Mouse (Mus musculus): Measurements from ENCODE around the gene Pear1. TPM values are rescaled to one million over a fixed set of nuclear protein-coding genes. Genes with fewer than 3 reads are reported as not detected.

Pear1 gene
- total and polyA plus RNA-seq, 2 experiments from 2014 or later = 4.9 to 12.3 TPM

DNA sequence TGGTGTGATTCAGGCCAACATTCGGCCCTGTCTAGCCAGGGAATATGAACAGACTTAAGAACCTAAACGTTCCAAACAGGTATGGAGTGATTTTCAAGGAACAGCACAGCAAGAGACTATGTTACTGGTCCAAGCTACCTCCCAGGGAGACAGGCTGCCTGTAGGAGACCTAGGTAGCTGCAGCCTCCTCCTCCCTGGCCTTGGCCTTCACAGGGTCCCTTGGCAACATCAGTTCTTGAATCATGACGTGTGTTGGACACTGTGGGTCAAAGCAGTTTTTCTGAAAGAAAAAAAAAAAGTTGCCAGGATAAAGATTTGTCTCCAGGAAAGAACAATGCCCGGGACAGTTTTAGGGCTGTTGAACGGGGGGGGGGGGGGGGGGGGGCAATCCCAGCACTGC lies 85.2 kb downstream of the Pear1 start:
- WGBS = 73% methylated on average over 5 of the region's 5 CpGs
- peaks cover 50% of the 10 kb centered on the region for H3K36me3 ChIP-seq (ENCODE audit: insufficient read depth)

DNA sequence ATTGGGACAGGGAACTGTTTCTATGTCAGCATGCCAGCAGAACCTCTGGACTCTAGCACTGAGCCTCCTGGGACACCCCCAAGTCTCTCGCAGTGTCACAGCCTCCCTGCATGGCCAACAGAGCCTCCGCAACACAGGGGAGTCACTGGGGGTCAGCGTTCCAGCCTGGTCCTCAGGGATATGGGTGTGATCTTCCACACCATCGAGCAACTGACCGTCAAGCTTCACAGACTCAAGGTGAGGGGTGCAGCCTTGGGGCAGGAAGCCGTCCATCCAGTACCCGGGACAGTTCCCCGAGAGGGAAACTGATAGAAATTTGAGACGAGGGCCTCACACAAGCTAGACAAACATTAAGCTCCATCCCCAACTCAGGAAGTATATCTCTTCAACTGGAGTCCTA lies 88.8 kb downstream of the Pear1 start:
- no peak overlapping the region for H3K9ac ChIP-seq
- peaks cover 76% of the 10 kb centered on the region for H3K36me3 ChIP-seq (ENCODE audit: insufficient read depth)
- no peaks in the 10 kb centered on the region for H3K4me1 ChIP-seq (ENCODE audit: insufficient read depth)
- H3K4me2 ChIP-seq (ENCODE audit: low read depth) = no peak overlapping the region
- no peaks in the 10 kb centered on the region for H3K9me3 ChIP-seq (ENCODE audit: low read length)
- ATAC-seq (no peak), DNase-seq (no peak)
- no peak for TF ChIP-seq CTCF (IDR thresholded peaks at IDR 0.05; ENCODE audit: low read depth)
- no peaks in the 10 kb centered on the region for H3K27me3 ChIP-seq (ENCODE audit: insufficient read depth, low read length)
- H3K4me3 ChIP-seq (ENCODE audit: low read depth, low read length) = no peak overlapping the region
- H3K27ac ChIP-seq (ENCODE audit: low read depth, low read length) = no peak overlapping the region
- WGBS = 90% methylated on average over 9 of the region's 9 CpGs

More for the DNA sequence above, 85.2 kb downstream of the Pear1 start:
- ATAC-seq (no peak), DNase-seq (no peak)
- Histone ChIP-seq H3K9me3 (ENCODE audit: low read length) (no peaks in the 10 kb centered on the region), H3K9ac (no peak overlapping the region), H3K4me1 (ENCODE audit: insufficient read depth) (no peaks in the 10 kb centered on the region), H3K27ac (ENCODE audit: low read depth, low read length) (no peak overlapping the region), H3K27me3 (ENCODE audit: insufficient read depth, low read length) (no peaks in the 10 kb centered on the region), H3K4me2 (ENCODE audit: low read depth) (no peak overlapping the region), H3K4me3 (ENCODE audit: low read depth, low read length) (no peak overlapping the region)
- TF ChIP-seq CTCF (IDR thresholded peaks at IDR 0.05; ENCODE audit: low read depth) = no peak

DNA sequence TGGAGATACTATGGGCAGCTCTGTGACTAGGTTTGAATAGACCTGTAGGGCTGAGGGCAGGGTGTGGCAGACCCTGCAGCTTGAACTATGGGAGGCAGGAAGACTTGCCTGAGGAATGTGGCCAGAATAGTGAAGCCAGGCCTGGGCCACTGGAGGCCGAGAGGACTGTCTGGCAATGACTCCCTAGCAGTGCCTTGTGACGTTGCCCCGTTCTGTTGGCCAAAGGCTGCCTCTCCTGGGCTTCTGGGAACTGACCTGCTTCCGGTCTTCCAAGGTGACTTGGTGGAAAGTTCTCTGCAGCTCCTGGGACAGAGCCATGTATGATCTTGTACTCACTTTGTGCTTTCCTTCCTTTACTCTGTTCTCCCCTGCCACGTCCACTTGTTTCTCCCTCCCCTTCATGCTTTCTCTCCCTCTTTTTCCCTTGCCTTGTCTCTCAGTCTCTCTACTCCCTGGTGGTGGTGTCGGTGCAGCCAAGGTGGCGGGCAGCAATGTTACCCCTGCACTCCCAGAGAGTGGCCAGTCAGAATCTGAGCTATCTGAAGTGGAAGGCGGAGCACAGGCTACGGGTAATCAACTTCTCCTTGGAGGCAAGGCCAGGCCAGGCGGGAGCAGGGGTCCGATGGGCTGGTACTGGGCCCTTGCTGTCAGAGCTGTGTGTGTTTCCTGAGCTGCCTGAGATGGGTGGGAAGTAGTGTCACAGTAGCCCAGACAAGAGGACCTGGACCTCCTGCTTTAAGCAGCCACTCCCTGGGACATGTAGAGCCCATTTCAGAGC lies 89.9 kb downstream of the Pear1 start:
- no peaks in the 10 kb centered on the region for H3K9me3 ChIP-seq (ENCODE audit: low read length)
- peaks cover 87% of the 10 kb centered on the region for H3K36me3 ChIP-seq (ENCODE audit: insufficient read depth)
- ATAC-seq (no peak), DNase-seq (no peak)
- WGBS = 92% methylated on average over 11 of the region's 11 CpGs
- no peak for TF ChIP-seq CTCF (IDR thresholded peaks at IDR 0.05; ENCODE audit: low read depth)
- no peak overlapping the region for H3K27ac ChIP-seq (ENCODE audit: low read depth, low read length)
- H3K27me3 ChIP-seq (ENCODE audit: insufficient read depth, low read length) = no peaks in the 10 kb centered on the region
- H3K4me1 ChIP-seq (ENCODE audit: insufficient read depth) = no peaks in the 10 kb centered on the region
- H3K9ac ChIP-seq = no peak overlapping the region
- H3K4me2 ChIP-seq (ENCODE audit: low read depth) = no peak overlapping the region
- no peak overlapping the region for H3K4me3 ChIP-seq (ENCODE audit: low read depth, low read length)

DNA sequence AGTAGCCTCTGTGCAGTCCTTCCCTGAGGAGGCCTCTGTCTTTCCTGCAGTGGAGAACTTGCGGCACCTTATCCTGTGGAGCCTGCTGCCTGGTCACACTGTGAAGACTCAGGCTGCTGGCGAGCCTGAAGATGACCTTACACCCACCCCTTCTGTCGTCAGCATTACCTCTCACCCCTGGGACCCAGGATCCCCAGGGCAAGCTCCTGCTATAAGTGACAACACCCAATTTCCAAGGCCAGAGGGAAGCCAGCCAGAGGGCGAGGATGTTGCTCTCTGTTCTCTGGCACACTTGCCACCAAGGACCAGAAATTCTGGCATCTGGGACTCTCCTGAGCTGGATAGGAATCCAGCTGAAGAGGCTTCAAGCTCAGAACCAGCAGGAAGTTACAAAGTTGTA lies 91.0 kb downstream of the Pear1 start:
- Histone ChIP-seq H3K27me3 (ENCODE audit: insufficient read depth, low read length) (no peaks in the 10 kb centered on the region), H3K9ac (no peak overlapping the region), H3K27ac (ENCODE audit: low read depth, low read length) (no peak overlapping the region), H3K4me2 (ENCODE audit: low read depth) (no peak overlapping the region), H3K9me3 (ENCODE audit: low read length) (no peaks in the 10 kb centered on the region), H3K4me3 (ENCODE audit: low read depth, low read length) (no peak overlapping the region), H3K36me3 (ENCODE audit: insufficient read depth) (peaks cover 90% of the 10 kb centered on the region), H3K4me1 (ENCODE audit: insufficient read depth) (no peaks in the 10 kb centered on the region)
- no peak for ATAC-seq
- TF ChIP-seq CTCF (IDR thresholded peaks at IDR 0.05; ENCODE audit: low read depth) = no peak
- WGBS = 80% methylated on average over 4 of the region's 4 CpGs
- DNase-seq = no peak

DNA sequence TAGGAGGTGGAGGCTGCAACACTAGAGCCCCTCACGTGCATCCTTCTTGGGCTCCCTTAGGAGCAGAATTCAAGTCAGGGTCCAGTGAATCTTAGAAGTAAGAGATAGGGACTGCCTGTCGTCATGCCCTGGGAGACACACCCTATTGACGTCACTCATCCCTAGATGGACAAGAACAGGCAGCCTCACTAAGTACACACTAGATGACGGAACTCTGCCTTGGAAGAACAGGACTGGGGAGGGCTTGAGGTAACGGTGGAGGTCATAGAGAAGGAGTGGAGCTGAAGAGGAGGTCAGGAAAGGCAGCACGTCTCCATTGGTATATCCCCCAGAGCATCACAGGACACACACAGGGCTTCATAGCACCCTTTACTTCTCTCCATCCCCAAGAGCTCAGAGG lies 95.4 kb downstream of the Pear1 start:
- Histone ChIP-seq H3K27ac (ENCODE audit: low read depth, low read length) (no peak overlapping the region), H3K4me3 (ENCODE audit: low read depth, low read length) (no peak overlapping the region), H3K9me3 (ENCODE audit: low read length) (no peaks in the 10 kb centered on the region), H3K36me3 (ENCODE audit: insufficient read depth) (peaks cover 93% of the 10 kb centered on the region), H3K4me1 (ENCODE audit: insufficient read depth) (no peaks in the 10 kb centered on the region), H3K9ac (no peak overlapping the region), H3K4me2 (ENCODE audit: low read depth) (no peak overlapping the region), H3K27me3 (ENCODE audit: insufficient read depth, low read length) (no peaks in the 10 kb centered on the region)
- 95% methylated on average over 6 of the region's 6 CpGs for WGBS
- DNase-seq = no peak
- ATAC-seq = no peak
- TF ChIP-seq CTCF (IDR thresholded peaks at IDR 0.05; ENCODE audit: low read depth) = no peak

DNA sequence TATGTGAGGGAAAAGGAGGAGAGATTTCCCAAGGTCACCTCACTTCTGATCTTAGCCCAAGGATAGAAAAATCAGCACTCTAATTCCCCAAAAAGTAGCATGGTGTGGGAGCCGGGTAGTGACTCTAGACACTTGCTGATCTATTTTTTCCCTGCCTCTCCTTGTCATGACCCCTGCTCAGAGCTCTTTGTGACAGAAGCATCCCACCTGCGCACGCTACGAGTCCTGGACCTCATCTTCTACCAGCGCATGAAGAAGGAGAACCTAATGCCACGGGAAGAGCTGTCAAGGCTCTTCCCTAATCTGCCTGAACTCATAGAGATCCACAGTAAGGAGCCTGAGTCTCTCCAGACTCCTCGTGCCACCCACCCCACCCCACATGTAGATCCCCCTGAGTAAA lies 97.9 kb downstream of the Pear1 start:
- 97% methylated on average over 7 of the region's 7 CpGs for WGBS
- H3K4me1 ChIP-seq (ENCODE audit: insufficient read depth) = no peaks in the 10 kb centered on the region
- peaks cover 93% of the 10 kb centered on the region for H3K36me3 ChIP-seq (ENCODE audit: insufficient read depth)
- DNase-seq (no peak), ATAC-seq (no peak)
- no peaks in the 10 kb centered on the region for H3K27me3 ChIP-seq (ENCODE audit: insufficient read depth, low read length)
- H3K9ac ChIP-seq = no peak overlapping the region
- H3K9me3 ChIP-seq (ENCODE audit: low read length) = no peaks in the 10 kb centered on the region
- H3K4me2 ChIP-seq (ENCODE audit: low read depth) = no peak overlapping the region
- TF ChIP-seq CTCF (IDR thresholded peaks at IDR 0.05; ENCODE audit: low read depth) = no peak
- no peak overlapping the region for H3K4me3 ChIP-seq (ENCODE audit: low read depth, low read length)
- no peak overlapping the region for H3K27ac ChIP-seq (ENCODE audit: low read depth, low read length)

DNA sequence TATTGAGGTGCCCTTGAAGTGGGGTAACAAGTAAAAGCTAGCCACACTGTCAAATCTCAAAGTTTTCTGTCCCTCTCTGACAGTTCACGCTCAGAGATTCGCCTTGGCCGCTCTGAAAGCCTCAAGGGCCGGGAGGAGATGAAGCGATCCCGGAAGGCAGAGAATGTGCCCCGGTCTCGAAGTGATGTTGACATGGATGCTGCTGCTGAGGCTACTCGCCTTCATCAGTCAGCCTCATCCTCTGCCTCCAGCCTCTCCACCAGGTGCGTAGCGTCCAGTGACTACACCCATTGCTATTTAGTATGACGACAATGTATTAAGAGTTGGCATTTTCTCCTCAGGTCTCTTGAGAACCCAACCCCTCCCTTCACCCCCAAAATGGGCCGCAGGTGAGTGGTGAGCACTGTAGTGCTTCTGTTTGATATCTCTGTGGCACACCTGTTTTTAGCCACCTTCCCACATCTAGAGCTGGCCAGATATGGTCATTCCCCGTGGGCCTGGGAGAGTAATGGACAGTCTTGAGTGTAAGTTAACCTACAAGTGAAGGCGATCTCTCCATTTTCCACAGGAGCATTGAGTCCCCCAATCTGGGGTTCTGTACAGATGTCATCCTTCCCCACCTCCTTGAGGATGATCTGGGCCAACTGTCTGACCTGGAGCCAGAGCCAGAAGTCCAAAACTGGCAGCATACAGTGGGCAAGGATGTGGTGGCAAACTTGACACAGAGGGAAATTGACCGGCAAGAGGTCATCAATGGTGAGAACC lies 98.5 kb downstream of the Pear1 start:
- no peaks in the 10 kb centered on the region for H3K4me1 ChIP-seq (ENCODE audit: insufficient read depth)
- 99% methylated on average over 16 of the region's 16 CpGs for WGBS
- peaks cover 93% of the 10 kb centered on the region for H3K36me3 ChIP-seq (ENCODE audit: insufficient read depth)
- H3K4me3 ChIP-seq (ENCODE audit: low read depth, low read length) = no peak overlapping the region
- TF ChIP-seq CTCF (IDR thresholded peaks at IDR 0.05; ENCODE audit: low read depth) = no peak
- no peak overlapping the region for H3K4me2 ChIP-seq (ENCODE audit: low read depth)
- no peaks in the 10 kb centered on the region for H3K27me3 ChIP-seq (ENCODE audit: insufficient read depth, low read length)
- DNase-seq (no peak), ATAC-seq (no peak)
- no peak overlapping the region for H3K9ac ChIP-seq
- H3K27ac ChIP-seq (ENCODE audit: low read depth, low read length) = no peak overlapping the region
- H3K9me3 ChIP-seq (ENCODE audit: low read length) = no peaks in the 10 kb centered on the region

Measured in forebrain, postnatal 0 days (tissue).